Comparison of ENCODE assay signal across 13 mouse cellular contexts in the genomic region with DNA sequence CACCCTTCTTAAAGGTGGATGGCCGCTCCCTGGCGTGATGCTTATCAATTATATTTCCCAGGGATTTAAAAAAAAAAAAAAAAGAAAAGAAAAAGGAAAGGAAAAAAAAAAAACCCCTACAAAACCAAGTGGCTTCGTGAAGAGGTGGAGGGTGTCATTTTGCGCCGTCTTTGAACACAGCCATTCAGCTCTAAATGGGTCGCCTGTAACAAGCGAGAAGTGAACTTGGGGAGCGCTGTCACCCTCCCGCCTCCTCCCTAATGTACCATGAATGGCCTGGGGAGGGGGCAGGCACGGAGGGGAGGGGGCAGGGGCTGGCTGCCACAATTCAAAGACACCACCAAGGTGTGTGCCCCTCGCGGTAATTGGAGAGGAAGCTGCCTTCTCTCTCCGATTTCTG.
DNase-seq lines count a peak whose midpoint lies in the region; ATAC-seq lines count a peak whose summit lies in the region.
"Had no signal": no experiment of that assay in that cellular context is flagged by ENCODE, and none has a peak within 500 bp of the region (broad histone marks: within the 10 kb centered on the region; RNA-seq: fewer than 3 reads in every experiment).

No protein-coding gene starts in this region.

- no peaks in the 10 kb centered on the region for H3K9me3 ChIP-seq in intestine, embryonic 14.5 days (ENCODE audit: control insufficient read depth, low read length)
- H3K9me3 ChIP-seq in intestine, embryonic 16.5 days (ENCODE audit: control insufficient read depth, low read length), result no peaks in the 10 kb centered on the region
- H3K9me3 ChIP-seq in embryonic facial prominence, embryonic 13.5 days, result no peaks in the 10 kb centered on the region
- H3K9me3 ChIP-seq in hindbrain, embryonic 16.5 days (ENCODE audit: control insufficient read depth, low read length), result no peaks in the 10 kb centered on the region
- H3K9me3 ChIP-seq in neural tube, embryonic 12.5 days, result no peaks in the 10 kb centered on the region

- H3K4me2 ChIP-seq in intestine, embryonic 14.5 days (ENCODE audit: low read length), result peak overlapping the region; percentile 2
- no peak overlapping the region for H3K4me2 ChIP-seq in intestine, embryonic 16.5 days (ENCODE audit: low read depth, low read length)
- H3K4me2 ChIP-seq in embryonic facial prominence, embryonic 13.5 days, result peak overlapping the region; percentile 37
- peak overlapping the region; percentile 49 for H3K4me2 ChIP-seq in hindbrain, embryonic 16.5 days (ENCODE audit: low read length)
- H3K4me2 ChIP-seq in neural tube, embryonic 12.5 days (replicated peaks), result peak overlapping the region; percentile 45

- no peak overlapping the region for H3K9ac ChIP-seq in intestine, embryonic 14.5 days (ENCODE audit: low read length)
- H3K9ac ChIP-seq in intestine, embryonic 16.5 days (ENCODE audit: low read depth, low read length), result no peak overlapping the region
- H3K9ac ChIP-seq in embryonic facial prominence, embryonic 13.5 days, result no peak overlapping the region
- H3K9ac ChIP-seq in hindbrain, embryonic 16.5 days (ENCODE audit: low read depth, low read length), result no peak overlapping the region
- H3K9ac ChIP-seq in neural tube, embryonic 12.5 days, result no peak overlapping the region

- no peaks in the 10 kb centered on the region for H3K36me3 ChIP-seq in intestine, embryonic 14.5 days (ENCODE audit: control insufficient read depth, insufficient read depth, low read length)
- no peaks in the 10 kb centered on the region for H3K36me3 ChIP-seq in intestine, embryonic 16.5 days (ENCODE audit: control insufficient read depth, insufficient read depth, low read length)
- no peaks in the 10 kb centered on the region for H3K36me3 ChIP-seq in embryonic facial prominence, embryonic 13.5 days
- no peaks in the 10 kb centered on the region for H3K36me3 ChIP-seq in hindbrain, embryonic 16.5 days (ENCODE audit: control insufficient read depth, insufficient read depth, low read length)
- no peaks in the 10 kb centered on the region for H3K36me3 ChIP-seq in neural tube, embryonic 12.5 days

- H3K4me1 ChIP-seq in intestine, embryonic 14.5 days (replicated peaks; ENCODE audit: control insufficient read depth, insufficient read depth, low read length), result no peaks in the 10 kb centered on the region
- H3K4me1 ChIP-seq in intestine, embryonic 16.5 days (ENCODE audit: control insufficient read depth, insufficient read depth, low read length), result 0 out of 2 replicates have a peak, but pooled peaks cover 3% of the 10 kb centered on the region
- peaks cover 21% of the 10 kb centered on the region; the same call in 1 of the 2 replicates for H3K4me1 ChIP-seq in embryonic facial prominence, embryonic 13.5 days
- peaks cover 13% of the 10 kb centered on the region for H3K4me1 ChIP-seq in hindbrain, embryonic 16.5 days (ENCODE audit: control insufficient read depth, insufficient read depth, low read depth, low read length)
- peaks cover 19% of the 10 kb centered on the region for H3K4me1 ChIP-seq in neural tube, embryonic 12.5 days

- peaks cover 54% of the 10 kb centered on the region for H3K27me3 ChIP-seq in intestine, embryonic 14.5 days (replicated peaks; ENCODE audit: control insufficient read depth, insufficient read depth, low read length)
- H3K27me3 ChIP-seq in intestine, embryonic 16.5 days (replicated peaks; ENCODE audit: control insufficient read depth, insufficient read depth, low read length), result peaks cover 34% of the 10 kb centered on the region
- H3K27me3 ChIP-seq in embryonic facial prominence, embryonic 13.5 days, result peaks cover 90% of the 10 kb centered on the region
- H3K27me3 ChIP-seq in hindbrain, embryonic 16.5 days (replicated peaks; ENCODE audit: control insufficient read depth, insufficient read depth, low read length), result peaks cover 17% of the 10 kb centered on the region
- peaks cover 61% of the 10 kb centered on the region for H3K27me3 ChIP-seq in neural tube, embryonic 12.5 days (replicated peaks)

- H3K27ac ChIP-seq in intestine, embryonic 14.5 days (ENCODE audit: low read depth), result no peak overlapping the region
- no peak overlapping the region for H3K27ac ChIP-seq in intestine, embryonic 16.5 days (ENCODE audit: low read length)
- no peak overlapping the region for H3K27ac ChIP-seq in embryonic facial prominence, embryonic 13.5 days
- H3K27ac ChIP-seq in hindbrain, embryonic 16.5 days (ENCODE audit: low read depth, low read length), result no peak overlapping the region
- H3K27ac ChIP-seq in neural tube, embryonic 12.5 days, result no peak overlapping the region
- H3K27ac ChIP-seq: macrophage had no signal

- no peak for ATAC-seq in intestine, embryonic 14.5 days (replicated peaks; ENCODE audit: low FRiP score, low TSS enrichment, low read depth)
- no peak for ATAC-seq in intestine, embryonic 16.5 days
- ATAC-seq in embryonic facial prominence, embryonic 13.5 days (ENCODE audit: insufficient number of reproducible peaks, insufficient read depth, low FRiP score, low TSS enrichment, low read depth), result no peak
- no peak for ATAC-seq in hindbrain, embryonic 16.5 days
- ATAC-seq in neural tube, embryonic 12.5 days (ENCODE audit: low FRiP score, low read depth), result no peak

- 2% methylated on average over 13 of the region's 13 CpGs for WGBS in intestine, embryonic 14.5 days
- WGBS in intestine, embryonic 16.5 days, result 2% methylated on average over 13 of the region's 13 CpGs
- WGBS in embryonic facial prominence, embryonic 13.5 days, result 3% methylated on average over 13 of the region's 13 CpGs
- WGBS in hindbrain, embryonic 16.5 days, result 3% methylated on average over 13 of the region's 13 CpGs
- WGBS in neural tube, embryonic 12.5 days, result 1% methylated on average over 13 of the region's 13 CpGs

- no peak for DNase-seq in intestine, embryonic 14.5 days (ENCODE audit: low spot score)
- no peak for DNase-seq in left cerebral cortex, adult 18-20 months (ENCODE audit: low spot score in 2 of 2)
- no peak for DNase-seq in heart, adult 8-10 months (ENCODE audit: low spot score)
- no peak for DNase-seq in thymus, postnatal 10 days (ENCODE audit: low spot score in 2 of 2)
- DNase-seq: adrenal gland, postnatal 25 days; cerebellum, adult 9-10 months; heart, adult 11 months; kidney, adult 2 months had no signal

- no peak overlapping the region for H3K4me3 ChIP-seq in intestine, embryonic 14.5 days (ENCODE audit: low read depth, low read length)
- no peak overlapping the region for H3K4me3 ChIP-seq in intestine, embryonic 16.5 days (ENCODE audit: low read length)
- H3K4me3 ChIP-seq in embryonic facial prominence, embryonic 13.5 days, result peak overlapping the region; percentile 14; the same call in 1 of the 2 replicates
- peak overlapping the region; percentile 20 for H3K4me3 ChIP-seq in hindbrain, embryonic 16.5 days (ENCODE audit: low read length)
- no peak overlapping the region for H3K4me3 ChIP-seq in neural tube, embryonic 12.5 days

Comparison
In these comparisons a context has a peak if more than half of its experiments do, and no peak if none do; other contexts are left out.
1. H3K4me3 ChIP-seq: peak in embryonic facial prominence, embryonic 13.5 days (single experiment) and hindbrain, embryonic 16.5 days (single experiment); none in intestine, embryonic 14.5 days (single experiment), intestine, embryonic 16.5 days (single experiment) and neural tube, embryonic 12.5 days (single experiment).